Mouse (Mus musculus) C2C12 (cell line): ENCODE data around the gene Ttll6.
"Not testable (repeated sequence)": the region's sequence is repeated elsewhere in the genome, so short reads cannot be mapped to it uniquely, and the experiment has no call there.

Source experiments
- CEBPB ChIP-seq: IDR thresholded peaks from one replicate; pipeline ENCODE4 v1.6.1; 2011; ENCODE audit warnings: low read depth, mild to moderate bottlenecking, control low read depth, moderate library complexity
- CTCF ChIP-seq: IDR thresholded peaks from one replicate; pipeline ENCODE4 v1.5.1; 2011; ENCODE audit not compliant: control insufficient read depth, insufficient read depth, insufficient read length
- FOSL1 ChIP-seq: IDR thresholded peaks from one replicate; pipeline ENCODE4 v1.8.0; 2011; ENCODE audit warnings: mild to moderate bottlenecking, low read length; ENCODE audit not compliant: poor library complexity, insufficient read depth, severe bottlenecking
- MAX ChIP-seq: IDR thresholded peaks from one replicate; pipeline ENCODE4 v1.6.1; 2011; ENCODE audit warnings: mild to moderate bottlenecking, control low read depth
- MYOD1 ChIP-seq: IDR thresholded peaks from one replicate; pipeline ENCODE4 v1.6.1; 2011; ENCODE audit warnings: low read depth; ENCODE audit not compliant: control insufficient read depth, insufficient read length
- MYOG ChIP-seq: IDR thresholded peaks from one replicate; pipeline ENCODE4 v1.6.1; 2011; ENCODE audit not compliant: control insufficient read depth, insufficient read length; ENCODE audit errors: extremely low read depth
- USF1 ChIP-seq: IDR thresholded peaks from one replicate; pipeline ENCODE4 v1.6.1; 2011; ENCODE audit warnings: low read depth, mild to moderate bottlenecking, control low read depth, moderate library complexity

DNA sequence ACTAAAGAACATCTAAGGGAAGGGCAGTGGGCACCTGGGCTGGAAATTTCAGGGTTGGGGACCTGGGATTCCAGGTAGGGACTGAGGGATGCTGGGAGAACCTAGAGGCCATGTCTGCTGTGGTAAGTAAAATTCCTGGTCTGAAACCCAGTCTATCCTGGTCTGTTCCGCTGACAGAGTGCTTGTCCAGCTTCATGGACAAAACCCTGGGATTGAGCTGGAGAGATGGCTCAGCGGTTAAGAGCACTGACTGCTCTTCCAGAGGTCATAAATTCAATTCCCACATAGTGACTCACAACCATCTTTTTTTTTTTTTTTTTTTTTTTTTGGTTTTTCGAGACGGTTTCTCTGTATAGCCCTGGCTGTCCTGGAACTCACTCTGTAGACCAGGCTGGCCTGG, 10.8 kb upstream of the Ttll6 start:
- not testable (repeated sequence) for TF ChIP-seq CTCF, MAX, MYOD1, USF1, MYOG, CEBPB
- peak; percentile 19 for TF ChIP-seq FOSL1
